Mouse (Mus musculus) large intestine, adult 2 months (tissue): Measurements from ENCODE around the gene Gipc1. TPM values are rescaled to one million over a fixed set of nuclear protein-coding genes. Genes with fewer than 3 reads are reported as not detected.

Experiments used
- DNase-seq: peaks from one replicate; pipeline ENCODE4 v3.0.0-alpha.2; 2012; ENCODE audit warnings: low read depth, low spot score
- WGBS: fragments of 180-500 bp; shearing (Covaris S2); methylation state at CpG from one replicate; pipeline ENCODE4 v1.1.7; 2018; 5-methylcytosine and 5-hydroxymethylcytosine counted together
- polyA plus RNA-seq: library from polyadenylated mRNA; depleted of rRNA; stranded (reverse); fragments of >200 nt; gene quantifications from 2 replicates; pipeline ENCODE4 v1.2.3, GENCODE M21; 2012; rRNA removed

The Gipc1 gene
- polyA plus RNA-seq = 42.0 and 46.4 TPM in 2 replicates

- peak; percentile 93 for DNase-seq
- 1% methylated on average over 50 of the region's 50 CpGs for WGBS
Measured at GRCm38 (mm10) chr8:83652030-83652743, at the start of gene Gipc1. Gipc1 (plus strand) TSS chr8:83652677.

- WGBS = under 1% methylated on average over 69 of the region's 69 CpGs
- peak; percentile 90 for DNase-seq
Measured at GRCm38 (mm10) chr8:83607661-83608397, 44.6 kb upstream of the Gipc1 start, which contains the start of the genes Tecr and Dnajb1. Tecr (minus strand) TSS chr8:83607971. Dnajb1 (plus strand) TSS chr8:83608193.

- DNase-seq = no peak
- WGBS = under 1% methylated on average over 51 of the region's 51 CpGs
Measured at GRCm38 (mm10) chr8:83608398-83608829, 44.1 kb upstream of the Gipc1 start.

GRCm38 (mm10) chr8:83609086-83609485 lies 43.4 kb upstream of the Gipc1 start:
- 10% methylated on average over 9 of the region's 9 CpGs for WGBS

GRCm38 (mm10) chr8:83609547-83610180 lies 42.8 kb upstream of the Gipc1 start:
- 81% methylated on average over 10 of the region's 10 CpGs for WGBS
- DNase-seq = no peak

More at GRCm38 (mm10) chr8:83609086-83609485, 43.4 kb upstream of the Gipc1 start:
- no peak for DNase-seq

- no peak for DNase-seq
- WGBS = 93% methylated on average over 4 of the region's 4 CpGs
Measured at GRCm38 (mm10) chr8:83611921-83612320, 40.6 kb upstream of the Gipc1 start.

GRCm38 (mm10) chr8:83613695-83614094 lies 38.8 kb upstream of the Gipc1 start:
- no peak for DNase-seq
- 95% methylated on average over 4 of the region's 4 CpGs for WGBS

GRCm38 (mm10) chr8:83616625-83617024 lies 35.9 kb upstream of the Gipc1 start:
- no peak for DNase-seq

GRCm38 (mm10) chr8:83617111-83617510 lies 35.4 kb upstream of the Gipc1 start:
- DNase-seq = no peak
- 88% methylated on average over 2 of the region's 2 CpGs for WGBS

GRCm38 (mm10) chr8:83618566-83618965 lies 33.9 kb upstream of the Gipc1 start:
- WGBS = 99% methylated on average over 2 of the region's 2 CpGs
- DNase-seq = no peak

GRCm38 (mm10) chr8:83619568-83620285 lies 32.8 kb upstream of the Gipc1 start:
- no peak for DNase-seq
- WGBS = 65% methylated on average over 9 of the region's 9 CpGs

GRCm38 (mm10) chr8:83621691-83622388 lies 30.6 kb upstream of the Gipc1 start:
- 57% methylated on average over 15 of the region's 15 CpGs for WGBS
- no peak for DNase-seq

GRCm38 (mm10) chr8:83622389-83622989 lies 30.0 kb upstream of the Gipc1 start:
- 7% methylated on average over 23 of the region's 23 CpGs for WGBS
- DNase-seq = peak; percentile 69

- WGBS = 93% methylated on average over 7 of the region's 7 CpGs
- DNase-seq = no peak
Measured at GRCm38 (mm10) chr8:83623549-83623948, 28.9 kb upstream of the Gipc1 start.

- DNase-seq = no peak
- WGBS = 32% methylated on average over 3 of the region's 3 CpGs
Measured at GRCm38 (mm10) chr8:83624739-83625138, 27.7 kb upstream of the Gipc1 start.

GRCm38 (mm10) chr8:83625676-83626299 lies 26.7 kb upstream of the Gipc1 start:
- 83% methylated on average over 6 of the region's 6 CpGs for WGBS
- DNase-seq = no peak

GRCm38 (mm10) chr8:83632083-83632707 lies 20.3 kb upstream of the Gipc1 start:
- DNase-seq = no peak
- 58% methylated on average over 7 of the region's 7 CpGs for WGBS

GRCm38 (mm10) chr8:83638856-83639255 lies 13.6 kb upstream of the Gipc1 start:
- WGBS = 72% methylated on average over 4 of the region's 4 CpGs

More at GRCm38 (mm10) chr8:83638856-83639255, 13.6 kb upstream of the Gipc1 start:
- no peak for DNase-seq
